Mouse (Mus musculus): Measurements from ENCODE around the gene Snx33.
"Not testable (repeated sequence)": the region's sequence is repeated elsewhere in the genome, so short reads cannot be mapped to it uniquely, and the experiment has no call there.

The Snx33 gene

DNA sequence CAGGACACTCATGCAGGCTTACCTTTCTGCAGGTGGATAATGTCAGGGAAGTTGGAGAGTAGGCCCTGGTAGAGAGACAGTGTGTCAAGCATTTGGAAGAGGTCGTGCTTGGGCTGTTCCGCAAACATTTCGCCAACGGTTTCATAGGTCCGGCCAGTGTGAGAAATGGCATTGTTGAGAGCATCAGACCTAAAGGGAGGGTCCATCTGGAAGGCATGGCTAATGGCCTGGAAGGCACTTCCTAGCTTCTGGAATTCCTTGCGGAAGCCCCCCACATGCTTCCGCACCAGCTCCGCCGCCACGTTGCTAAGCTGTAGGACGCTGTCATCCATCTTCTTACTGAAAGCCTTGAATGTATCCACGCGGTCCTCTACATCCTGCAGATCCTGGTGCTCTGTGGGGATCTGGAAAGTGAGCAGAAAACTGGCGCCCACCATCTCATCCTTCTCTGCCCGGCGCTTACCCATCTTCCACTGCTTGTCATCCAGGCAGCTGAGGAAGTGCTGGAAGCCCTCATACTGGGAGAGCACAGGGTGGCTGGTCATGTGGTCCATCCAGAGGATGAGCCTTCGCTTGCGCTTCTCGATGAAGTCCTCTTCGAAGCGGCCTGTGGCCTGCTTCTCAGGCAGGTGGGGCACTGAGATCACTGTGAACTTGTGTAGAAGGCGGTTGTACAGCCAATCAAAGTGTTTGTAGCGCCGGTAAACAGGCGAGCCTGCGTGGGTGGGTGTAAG, 2.7 kb downstream of the Snx33 start:
- no peak for DNase-seq

DNA sequence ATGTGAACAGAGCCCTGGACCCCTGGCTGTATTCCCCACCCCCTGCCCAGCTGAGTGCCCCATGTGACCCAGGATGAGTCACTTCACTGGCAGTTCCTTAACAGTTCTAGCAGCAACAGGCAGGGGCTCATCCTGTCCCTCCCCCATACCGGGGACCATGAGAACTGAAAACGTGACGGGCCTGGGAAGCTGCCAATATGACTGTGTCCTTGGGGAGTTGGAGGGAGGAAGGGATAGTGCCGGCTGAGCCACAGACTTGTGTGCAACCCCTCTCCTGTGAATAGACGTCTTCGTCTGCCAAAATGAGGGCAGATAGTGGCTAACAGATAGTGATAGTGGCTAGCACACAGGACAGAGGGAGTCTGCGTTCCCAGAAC, 3.5 kb downstream of the Snx33 start:
- DNase-seq: peak in 1 of 2 experiments; percentile 15

DNA sequence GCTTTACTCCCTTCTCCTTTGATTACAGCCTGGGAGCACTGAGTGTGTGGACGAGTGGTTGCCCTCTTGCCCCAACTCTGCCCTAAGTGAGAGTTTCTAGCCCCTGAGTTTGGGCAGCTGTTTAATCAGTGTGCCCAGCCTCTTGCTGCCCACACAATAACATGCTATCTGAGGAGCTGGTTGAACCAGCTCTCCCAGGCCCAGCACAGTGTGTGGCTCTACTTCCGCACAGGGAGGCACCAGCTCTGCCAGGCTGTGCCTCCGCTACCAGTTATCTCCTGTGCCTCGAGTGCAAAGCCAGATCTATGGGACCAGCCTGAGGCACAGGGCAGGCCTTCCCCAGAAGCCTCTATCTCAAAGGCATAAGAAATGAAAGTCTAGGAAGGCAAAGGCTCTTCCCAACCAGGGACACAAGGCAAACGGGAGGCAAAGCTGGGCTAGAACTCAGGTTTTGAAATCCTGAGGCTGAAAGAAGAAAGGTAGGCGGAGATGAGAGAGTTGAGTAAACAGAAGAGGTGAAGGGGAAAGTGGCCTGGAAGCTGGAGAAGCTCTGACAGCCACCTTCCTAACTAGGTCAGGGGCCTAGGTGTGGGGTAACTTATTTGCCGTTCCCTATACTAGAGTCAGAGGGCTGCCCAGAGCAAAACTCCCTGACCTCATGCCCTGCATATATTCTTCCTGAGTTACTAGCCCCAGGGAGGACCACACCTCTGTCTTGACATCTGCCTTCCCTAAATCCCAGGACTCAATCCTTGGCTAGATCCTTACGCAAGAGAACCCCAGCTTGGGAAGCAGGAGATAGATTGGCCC, 4.1 kb downstream of the Snx33 start:
- no peak for DNase-seq

DNA sequence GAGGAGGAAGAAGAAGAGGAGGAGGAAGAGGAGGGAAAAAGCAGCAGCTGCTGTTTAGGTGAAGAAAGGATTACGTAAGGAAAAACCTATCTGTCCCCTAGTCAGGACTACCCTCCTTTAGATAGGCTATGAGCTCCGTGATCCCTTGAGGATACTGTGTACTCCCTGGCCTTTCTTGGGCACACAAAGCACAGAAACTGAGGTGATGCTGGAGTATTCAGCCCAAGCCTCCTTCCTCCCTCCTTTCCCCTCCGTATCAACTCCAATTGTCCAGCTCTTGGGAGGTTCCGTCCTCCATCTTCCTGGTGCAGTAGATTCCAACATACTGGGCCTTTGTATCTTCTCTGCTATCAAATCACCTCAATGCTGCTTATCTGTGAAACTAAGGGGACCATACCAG, 5.4 kb downstream of the Snx33 start:
- DNase-seq: no peak

DNA sequence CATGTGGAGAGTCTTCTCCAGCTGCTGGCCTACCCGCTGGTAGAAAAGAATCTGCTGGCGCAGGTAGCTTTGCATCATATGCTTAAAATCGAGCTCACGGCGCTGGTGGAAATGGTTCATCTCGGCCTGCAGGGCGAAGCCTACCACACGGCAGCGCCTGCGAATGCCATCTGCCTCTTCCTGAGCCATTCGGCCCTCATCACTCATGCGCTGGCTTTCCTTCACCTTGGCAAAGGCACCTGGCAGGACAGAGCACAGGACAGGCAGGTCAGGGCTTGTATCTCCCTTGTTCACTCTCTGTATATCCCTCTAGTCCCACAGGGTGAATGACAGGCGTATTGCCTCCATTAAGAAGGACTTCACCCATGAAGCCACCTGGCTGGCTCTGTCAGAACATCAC, 9.7 kb downstream of the Snx33 start:
- DNase-seq: no peak

DNA sequence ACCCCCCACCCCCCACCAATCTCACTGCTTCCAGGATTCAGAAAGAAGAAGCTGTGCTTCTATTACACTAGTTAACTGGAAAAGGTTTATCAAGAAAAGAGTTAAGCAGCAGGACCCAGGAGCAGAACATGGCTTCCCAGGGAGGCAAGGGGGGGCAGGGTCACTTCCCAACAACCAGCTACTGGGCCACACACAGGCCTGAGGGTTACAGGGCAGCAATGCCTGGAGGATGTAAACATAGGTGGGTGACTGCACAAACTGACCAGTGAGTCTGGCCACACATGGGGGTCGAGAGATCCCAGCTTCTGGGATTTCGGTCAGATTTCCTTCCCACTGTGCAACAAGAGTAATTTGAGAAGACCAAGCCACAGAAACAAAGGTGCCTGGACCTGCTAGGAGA, 11.0 kb downstream of the Snx33 start:
- no peak for DNase-seq

DNA sequence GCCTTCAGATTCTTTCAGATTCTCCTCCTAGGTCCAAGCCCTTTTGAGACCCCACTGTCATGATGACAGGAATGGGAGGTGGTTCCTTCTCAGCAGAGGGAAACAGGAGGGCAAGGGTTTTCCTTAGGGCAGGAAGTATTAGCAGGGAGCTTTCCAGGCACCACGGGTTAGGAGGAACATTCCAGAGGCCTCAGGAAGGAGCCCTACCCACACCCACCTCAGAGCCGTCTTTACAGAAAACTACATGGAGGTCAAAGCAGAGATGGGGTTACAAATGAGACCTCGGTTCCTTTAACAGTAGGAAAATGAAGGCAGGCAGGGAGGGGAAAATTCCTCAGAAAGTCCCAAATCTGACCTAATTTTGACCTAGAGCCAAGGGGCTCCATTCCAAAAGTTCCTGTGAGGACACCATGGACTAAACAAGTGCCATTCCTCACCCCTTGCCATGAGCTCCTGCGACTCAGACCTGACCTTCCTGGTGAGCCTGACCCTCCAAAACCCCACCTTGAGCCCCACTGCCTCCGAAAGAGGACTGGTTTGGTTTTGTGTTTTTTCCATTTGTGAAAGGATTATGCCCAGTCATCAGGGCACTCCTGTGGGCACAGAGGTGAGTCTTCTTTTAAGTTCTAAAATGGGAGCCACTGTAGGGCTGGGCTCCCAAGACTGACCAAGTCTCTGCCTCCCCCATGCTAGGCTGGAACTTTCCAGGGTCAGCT, 12.3 kb downstream of the Snx33 start:
- no peak for DNase-seq

DNA sequence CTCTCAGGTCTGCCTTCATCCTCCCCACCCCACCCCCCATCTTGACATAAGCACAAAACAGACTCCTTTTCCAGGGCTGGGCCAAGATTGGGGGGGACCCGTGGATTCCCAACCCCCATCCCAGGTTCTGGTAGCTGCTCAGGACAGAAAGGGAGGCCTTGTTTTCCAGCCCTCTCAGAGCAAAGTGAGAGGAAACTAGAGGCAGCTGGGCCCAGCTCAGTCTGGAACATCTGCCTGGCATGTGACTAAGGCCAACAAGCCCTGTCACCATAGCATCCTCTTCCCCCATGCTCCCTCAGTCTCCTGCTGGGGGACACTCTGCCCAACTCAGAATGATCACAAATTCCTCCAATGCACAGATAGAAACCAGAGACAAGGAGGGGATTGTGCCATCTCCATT, 13.1 kb downstream of the Snx33 start:
- DNase-seq: no peak

DNA sequence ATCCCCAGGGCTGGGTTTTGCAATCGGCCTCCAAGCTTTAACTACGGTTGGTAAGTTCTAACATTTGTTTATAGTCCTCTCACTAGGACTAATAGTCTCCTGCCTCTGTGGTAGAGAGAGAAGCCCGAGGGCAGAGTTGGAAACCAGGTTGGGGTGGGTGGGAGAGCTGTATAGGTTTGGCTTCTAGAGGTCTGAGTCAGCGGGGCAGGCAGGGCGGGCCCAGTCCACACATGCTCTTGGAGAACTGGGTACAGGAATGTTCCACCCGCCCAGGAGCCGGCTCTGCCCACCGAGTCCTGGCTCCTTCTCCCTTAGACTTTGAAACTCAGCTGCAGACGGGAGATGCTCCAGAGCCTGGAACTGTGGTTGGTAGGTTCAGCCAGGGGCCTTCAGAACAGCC, 14.2 kb downstream of the Snx33 start:
- no peak for DNase-seq

DNA sequence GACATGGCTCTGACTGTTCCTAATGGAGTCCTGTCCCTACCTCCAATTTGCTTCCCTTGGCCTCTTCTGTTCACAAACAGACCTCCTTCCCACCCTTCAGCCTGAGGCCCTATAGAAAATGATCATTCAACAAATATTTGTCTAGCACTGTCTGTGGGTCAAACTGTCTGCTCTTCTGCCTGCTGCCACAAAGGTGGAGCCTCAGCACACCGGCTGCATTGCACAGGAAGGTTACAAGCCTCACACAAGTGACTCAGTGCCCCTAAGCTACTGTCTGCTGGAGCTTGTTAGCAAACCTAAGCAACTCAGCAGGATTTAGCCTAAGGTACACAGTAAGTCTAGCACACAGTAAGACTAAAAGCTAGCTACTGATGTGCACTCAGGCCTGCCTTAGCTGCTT, 17.2 kb downstream of the Snx33 start:
- no peak for DNase-seq

DNA sequence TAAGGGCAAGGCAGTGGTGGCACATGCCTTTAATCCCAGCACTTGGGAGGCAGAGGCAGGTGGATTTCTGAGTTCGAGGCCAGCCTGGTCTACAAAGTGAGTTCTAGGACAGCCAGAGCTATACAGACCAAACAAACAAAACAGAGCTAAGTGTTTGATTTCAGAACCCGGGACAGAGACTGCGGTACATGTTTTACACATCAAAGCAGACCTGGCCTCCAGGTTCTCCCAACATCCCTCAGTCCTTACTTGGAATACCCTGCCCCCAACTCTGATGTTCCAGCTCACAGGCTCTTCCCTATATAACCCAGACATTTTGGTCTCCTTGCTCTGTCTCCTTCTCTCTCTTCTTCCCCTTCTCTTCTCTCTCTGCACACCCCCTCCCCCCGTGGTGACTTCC, 18.2 kb downstream of the Snx33 start:
- not testable (repeated sequence) for DNase-seq

DNA sequence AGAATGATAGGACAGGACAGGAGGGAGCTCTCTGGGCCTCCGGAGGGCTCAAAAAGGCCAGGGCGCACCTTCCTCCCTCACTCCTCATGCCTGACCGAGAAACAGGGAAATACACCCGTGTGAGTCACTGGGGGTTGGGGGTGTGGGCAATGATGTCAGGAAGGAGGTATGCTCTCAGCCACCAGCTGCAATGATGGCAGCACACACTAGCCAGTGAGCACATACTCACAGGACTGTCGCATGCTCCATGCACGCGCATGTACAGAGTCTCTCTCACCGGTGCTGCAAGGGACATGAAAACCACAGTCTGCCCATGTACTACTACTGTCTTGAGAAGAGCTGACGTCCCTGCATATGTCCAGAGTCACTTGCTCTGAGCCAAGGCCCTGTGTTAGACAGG, 20.6 kb downstream of the Snx33 start:
- DNase-seq: no peak

DNA sequence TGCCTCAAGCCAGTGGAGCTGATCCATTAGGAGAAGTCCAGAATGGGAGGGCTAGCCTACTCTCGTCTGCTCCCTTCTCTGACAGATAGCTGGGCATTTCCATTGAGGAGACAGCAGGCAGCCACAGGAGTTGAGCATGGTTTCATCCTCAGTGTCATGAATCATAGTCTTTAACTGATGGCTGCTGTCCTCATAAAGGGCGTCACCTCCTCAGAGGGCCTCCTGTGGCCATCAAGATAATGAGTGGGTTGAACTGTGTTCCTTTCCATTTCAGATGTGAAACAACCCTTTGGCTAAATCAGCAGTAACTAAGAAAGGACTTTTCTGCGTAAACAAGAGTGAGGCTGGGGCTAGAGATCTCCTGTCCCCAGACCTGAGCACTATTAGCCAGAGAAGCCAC, 24.5 kb downstream of the Snx33 start:
- no peak for DNase-seq

DNA sequence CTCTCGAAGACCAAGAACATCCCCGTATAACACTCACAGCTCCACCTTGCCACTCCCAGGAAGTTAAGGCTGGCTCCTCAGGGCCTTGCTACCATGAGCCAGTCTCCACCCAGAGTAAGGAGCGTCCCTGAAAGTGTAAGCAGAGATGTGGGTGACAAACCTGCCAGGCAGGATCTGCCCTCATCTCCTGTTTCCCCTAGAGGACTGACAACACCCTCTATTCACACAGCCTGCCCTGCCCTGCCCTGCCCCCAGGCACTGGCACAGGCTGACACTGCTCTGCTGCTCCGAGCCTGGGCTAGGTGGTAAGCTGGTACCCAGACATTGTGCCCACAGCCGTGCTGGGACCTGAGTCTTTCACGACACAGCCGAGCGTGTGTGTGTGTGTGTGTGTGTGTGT, 27.0 kb downstream of the Snx33 start:
- no peak for DNase-seq

DNA sequence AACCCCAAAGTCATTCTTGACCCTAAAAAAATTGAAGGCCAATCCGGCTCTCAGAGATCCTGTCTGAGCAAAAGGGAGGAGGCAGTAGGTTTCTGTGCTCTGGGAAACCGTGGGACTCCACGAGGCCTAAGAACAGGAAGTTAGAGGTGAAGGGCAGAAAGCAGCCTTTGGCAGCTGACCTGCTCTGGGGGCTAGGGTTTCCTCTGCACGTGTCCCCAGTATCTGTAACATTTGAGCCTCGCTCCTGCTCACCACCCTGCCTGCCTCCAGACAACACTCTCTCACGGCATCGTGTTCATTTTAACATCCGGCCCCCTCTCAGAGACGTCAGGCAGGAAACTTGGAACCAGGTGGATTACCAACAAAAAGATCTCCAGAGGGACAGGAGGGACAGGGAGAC, 27.6 kb downstream of the Snx33 start:
- no peak for DNase-seq

DNA sequence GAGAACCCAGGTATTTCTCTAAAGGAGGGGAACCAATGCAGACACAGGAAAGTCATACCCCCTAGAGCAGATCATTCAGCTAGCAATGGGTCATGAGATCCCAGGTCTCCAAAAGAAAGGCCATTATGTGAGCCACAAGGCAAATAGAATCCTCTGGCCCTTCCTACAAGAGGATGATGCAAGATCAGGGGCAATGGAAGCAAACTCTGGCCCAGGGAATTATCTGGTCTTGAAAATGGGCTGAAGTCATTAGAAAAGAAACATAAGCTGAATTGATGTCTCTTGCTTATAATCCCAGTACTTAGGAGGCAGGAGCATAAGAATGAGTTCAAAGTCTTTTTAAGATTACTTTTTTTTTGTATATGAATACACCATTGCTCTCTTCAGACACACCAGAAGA, 28.1 kb downstream of the Snx33 start:
- no peak for DNase-seq

DNA sequence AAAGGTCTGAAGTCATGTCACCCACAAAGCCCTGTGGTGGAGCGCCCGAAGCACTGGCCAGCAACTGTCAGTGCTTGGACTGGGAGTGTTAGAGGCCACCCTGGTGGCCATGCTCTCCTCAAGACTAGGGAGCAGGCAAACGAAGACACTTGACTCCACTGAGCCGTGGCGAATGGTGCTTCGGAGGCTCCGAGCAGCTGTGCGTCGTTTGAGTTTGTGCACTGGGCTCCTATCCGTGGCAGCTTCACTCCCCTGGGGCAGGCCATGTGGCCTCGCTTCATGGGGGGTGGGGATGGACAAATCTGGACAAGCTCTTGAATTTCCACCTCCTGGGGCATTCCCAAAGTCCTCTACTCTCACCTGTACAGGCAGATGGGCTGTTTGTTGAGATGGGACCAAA, 28.8 kb downstream of the Snx33 start:
- no peak for DNase-seq

DNA sequence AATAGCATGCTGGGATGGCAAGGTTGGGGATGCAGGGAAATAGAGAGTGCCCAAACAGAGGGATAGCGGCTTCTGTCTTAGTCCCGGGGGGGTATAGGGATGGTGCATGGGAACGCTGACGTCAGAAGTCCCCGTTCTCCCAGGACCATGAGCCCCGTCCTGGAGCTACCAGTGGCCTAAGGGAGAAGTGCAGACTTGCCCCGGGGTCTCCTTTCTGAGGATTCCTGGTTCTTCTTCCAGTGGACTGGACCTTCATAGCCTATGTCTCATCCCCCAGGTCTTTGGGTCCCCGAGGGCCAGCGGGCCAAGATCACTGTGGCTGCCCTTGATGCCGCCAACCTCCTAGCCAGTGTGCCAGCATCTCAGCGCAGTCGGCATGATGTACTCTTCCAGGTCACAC, 31.4 kb downstream of the Snx33 start:
- no peak for DNase-seq

DNA sequence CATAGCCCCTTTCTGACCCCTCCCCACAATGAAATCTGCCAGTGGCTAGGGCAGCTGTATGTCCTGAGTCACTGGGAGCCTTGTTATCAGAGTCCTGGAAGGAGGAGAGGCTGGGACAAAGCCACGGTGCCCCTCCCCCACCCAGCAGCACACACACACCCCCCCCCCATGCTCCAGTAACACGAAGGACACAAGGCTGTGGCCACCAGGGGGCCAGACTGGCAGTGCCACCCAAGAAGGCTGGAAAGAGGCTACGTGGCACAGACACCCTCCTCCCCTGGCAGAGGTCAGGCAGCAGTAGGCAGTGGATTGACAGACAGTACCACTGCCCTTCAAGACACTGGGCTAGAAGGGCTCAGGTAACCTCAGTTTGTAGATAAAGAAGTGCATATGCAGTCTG, 34.2 kb downstream of the Snx33 start:
- DNase-seq: peak in 1 of 2 experiments; percentile 20

DNA sequence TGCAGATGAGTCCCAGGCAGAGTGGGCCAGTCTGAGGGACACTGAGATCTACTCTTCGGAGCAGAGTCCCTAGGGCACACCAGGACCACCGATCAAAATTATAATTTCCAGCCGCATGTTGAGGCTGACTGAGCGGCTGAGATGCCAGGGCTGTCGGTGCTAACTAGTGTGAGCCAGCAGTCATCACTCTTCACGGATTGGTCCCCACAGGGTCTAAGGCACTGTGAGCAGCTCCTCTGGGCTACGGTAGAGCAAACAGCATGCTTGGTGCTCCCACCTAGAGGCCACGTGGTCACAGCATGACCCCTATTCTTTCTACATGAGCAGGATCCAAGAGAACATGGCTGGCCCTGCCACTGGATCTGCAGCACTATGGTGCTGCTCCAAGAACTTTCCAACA, 34.9 kb downstream of the Snx33 start:
- DNase-seq: no peak

DNA sequence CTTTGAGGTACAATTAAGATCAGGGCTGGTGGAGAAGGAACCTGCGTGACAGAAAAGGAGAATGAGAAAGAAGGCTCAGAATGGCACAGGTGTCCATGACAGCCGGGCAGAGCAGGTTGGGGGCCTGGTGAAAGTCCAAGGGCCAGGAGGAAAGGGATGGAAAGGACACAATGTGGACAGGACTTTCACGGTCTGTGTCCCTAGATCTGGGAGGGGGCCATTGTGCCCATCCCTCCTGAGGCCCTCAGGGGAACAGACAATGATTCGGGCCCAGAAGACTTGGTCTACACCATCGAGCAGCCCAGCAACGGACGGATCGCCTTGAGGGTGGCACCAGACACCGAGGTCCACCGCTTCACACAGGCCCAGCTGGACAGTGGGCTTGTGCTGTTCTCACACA, 36.1 kb downstream of the Snx33 start:
- DNase-seq: no peak

DNA sequence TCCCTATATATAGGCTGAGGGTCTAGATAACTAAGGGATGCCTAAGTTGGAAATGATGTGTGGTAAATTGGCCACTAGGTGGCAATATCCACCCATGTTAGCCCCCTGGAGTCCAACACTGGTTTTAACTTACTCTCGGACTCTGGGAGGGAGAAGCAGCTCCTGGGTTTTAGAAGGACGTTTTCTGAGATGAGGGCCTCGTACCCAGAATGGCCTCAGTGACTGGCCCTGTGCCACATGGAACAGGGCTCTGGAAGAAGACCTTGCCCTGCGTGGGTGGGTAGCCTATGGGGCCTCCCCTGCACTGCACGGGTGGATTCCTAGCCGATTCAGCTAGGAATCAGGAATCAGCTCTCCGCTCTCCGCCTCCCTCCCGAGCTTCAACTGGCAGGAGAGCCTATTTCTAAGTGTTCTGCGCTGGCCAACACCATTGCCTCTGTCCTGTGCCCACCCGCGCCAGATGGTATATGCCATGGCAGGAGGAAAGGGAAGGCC, 36.6 kb downstream of the Snx33 start:
- DNase-seq: peak in 1 of 2 experiments; percentile 46

DNA sequence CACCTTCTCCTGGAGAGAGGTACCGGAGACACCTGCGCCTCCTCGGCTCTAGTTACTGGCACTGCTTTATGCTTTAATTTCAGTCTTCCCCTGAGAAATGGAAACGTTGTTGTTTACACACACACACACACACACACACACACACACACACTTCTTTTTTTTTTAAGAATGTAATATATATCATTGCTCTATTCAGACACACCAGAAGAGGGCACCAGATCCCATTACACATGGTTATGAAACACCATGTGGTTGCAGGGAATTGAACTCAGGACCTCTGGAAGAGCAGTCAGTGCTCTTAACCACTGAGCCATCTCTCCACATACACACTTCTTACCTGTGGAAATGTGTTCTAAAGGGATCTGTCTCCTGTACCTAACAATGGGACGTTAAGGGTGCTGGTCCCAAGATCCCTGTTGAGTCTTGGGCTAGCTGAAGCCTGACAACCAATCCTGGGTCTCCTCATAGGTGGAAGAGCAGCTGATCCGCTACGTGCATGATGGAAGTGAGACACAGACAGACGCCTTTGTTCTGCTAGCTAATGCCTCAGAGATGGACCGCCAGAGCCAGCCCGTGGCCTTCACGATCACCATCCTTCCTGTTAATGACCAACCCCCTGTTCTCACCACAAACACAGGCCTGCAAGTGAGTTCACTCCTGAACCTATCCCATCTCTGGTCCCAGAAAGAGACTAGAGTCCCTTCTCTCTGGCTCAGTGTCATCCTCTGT, 37.5 kb downstream of the Snx33 start:
- DNase-seq: no peak
